Mouse (Mus musculus) neural tube, embryonic 12.5 days (tissue): ENCODE data around the gene Mettl2. TPM values are rescaled to one million over a fixed set of nuclear protein-coding genes. Genes with fewer than 3 reads are reported as not detected.

ENCODE experiments used
- ATAC-seq: fragments of 200-750 bp; cut with Nextera tagmentation; 2 replicates; pipeline ENCODE4 v1.8.0; 2017; ENCODE audit warnings: low read depth, mild to moderate bottlenecking, moderate TSS enrichment, moderate library complexity; ENCODE audit not compliant: low FRiP score
- H3K27ac ChIP-seq: fragments of 300-500 bp; sonication (generic); 2 replicates; pipeline ENCODE4 v1.5.1; 2016
- H3K27me3 ChIP-seq: fragments of 300-500 bp; sonication (generic); replicated peaks from 2 replicates; pipeline ENCODE4 v1.6.1; 2016; ENCODE audit warnings: mild to moderate bottlenecking
- H3K36me3 ChIP-seq: fragments of 300-500 bp; sonication (generic); 2 replicates; pipeline ENCODE4 v1.6.1; 2016; ENCODE audit warnings: mild to moderate bottlenecking
- H3K4me1 ChIP-seq: fragments of 300-500 bp; sonication (generic); 2 replicates; pipeline ENCODE4 v1.6.1; 2016
- H3K4me2 ChIP-seq: fragments of 300-500 bp; sonication (generic); replicated peaks from 2 replicates; pipeline ENCODE4 v1.6.1; 2016; ENCODE audit warnings: mild to moderate bottlenecking
- H3K4me3 ChIP-seq: fragments of 300-500 bp; sonication (generic); 2 replicates; pipeline ENCODE4 v1.5.1; 2016
- H3K9ac ChIP-seq: fragments of 300-500 bp; sonication (generic); 2 replicates; pipeline ENCODE4 v1.6.1; 2016; ENCODE audit warnings: mild to moderate bottlenecking
- H3K9me3 ChIP-seq: fragments of 300-500 bp; sonication (generic); 2 replicates; pipeline ENCODE4 v1.6.1; 2016; ENCODE audit warnings: mild to moderate bottlenecking
- WGBS: fragments of 180-500 bp; shearing (Covaris S2); methylation state at CpG from one replicate; pipeline ENCODE4 v1.1.7; 2016; 5-methylcytosine and 5-hydroxymethylcytosine counted together
- polyA plus RNA-seq: library from polyadenylated mRNA; unstranded; fragments of >200 nt; fragmentation: Nextera tagmentation; extraction: Ambion mirVana; gene quantifications from 2 replicates; pipeline ENCODE4 v1.2.1, GENCODE M21; 2016

The Mettl2 gene
- polyA plus RNA-seq, 1 experiment from 2014 or later: 38.4 TPM

DNA sequence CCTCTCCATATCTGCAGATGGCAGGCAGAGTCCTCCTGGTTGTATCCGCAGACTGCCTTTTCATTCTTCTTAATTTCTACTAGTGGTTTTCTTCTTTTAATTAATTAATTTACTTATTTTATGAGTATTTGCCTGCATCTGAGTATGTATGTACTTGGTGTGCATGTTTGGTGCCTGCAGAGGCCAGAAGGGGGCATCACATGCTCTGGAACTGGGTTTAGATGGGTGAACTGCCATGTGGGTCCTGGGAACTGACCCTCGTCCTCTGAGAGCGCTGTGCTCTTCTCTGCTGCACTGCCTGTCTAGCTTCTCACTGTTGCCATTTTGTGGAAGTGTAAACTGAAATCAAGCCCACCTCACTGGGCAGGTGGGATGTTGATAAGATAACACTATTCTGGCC, 58.5 kb downstream of the Mettl2 start:
- Histone ChIP-seq H3K36me3 (peaks cover 18% of the 10 kb centered on the region), H3K27ac (no peak overlapping the region), H3K27me3 (no peaks in the 10 kb centered on the region), H3K9ac (no peak overlapping the region), H3K4me1 (peaks cover 12% of the 10 kb centered on the region), H3K4me2 (no peak overlapping the region), H3K4me3 (no peak overlapping the region), H3K9me3 (no peaks in the 10 kb centered on the region)
- ATAC-seq: no peak
- WGBS: 91% methylated on average over 3 of the region's 3 CpGs

Other genes starting within 250 kb of the Mettl2 start
- gene Efcab3, start 62.8 kb upstream of the Mettl2 start, polyA plus RNA-seq: 0.61 TPM in 1 of 2 replicates, not detected in the other
- not detected in 2 replicates for gene Gm10842, start 20.5 kb downstream of the Mettl2 start, polyA plus RNA-seq
- gene Tlk2, start 52.4 kb downstream of the Mettl2 start, polyA plus RNA-seq: 22.1 and 25.4 TPM in 2 replicates
- 11.3 and 13.1 TPM in 2 replicates for gene Mrc2, start 166.2 kb downstream of the Mettl2 start, polyA plus RNA-seq